Mouse (Mus musculus) brown adipose tissue, adult 24 weeks (tissue): ENCODE results near the gene Abca3. TPM values are rescaled to one million over a fixed set of nuclear protein-coding genes. Genes with fewer than 3 reads are reported as not detected.

ENCODE experiments used
- H3K27ac ChIP-seq: fragments of 200-500 bp; replicated peaks from 2 replicates; pipeline ENCODE4 v1.5.1; 2012; ENCODE audit warnings: low read depth, mild to moderate bottlenecking, low read length
- H3K4me1 ChIP-seq: fragments of 200-500 bp; 2 replicates; pipeline ENCODE4 v1.6.1; 2012; ENCODE audit warnings: low read length, mixed read lengths; ENCODE audit not compliant: control insufficient read depth, insufficient read depth, insufficient read length
- H3K4me3 ChIP-seq: fragments of 200-500 bp; 2 replicates; pipeline ENCODE4 v1.5.1; 2012; ENCODE audit warnings: low read depth, mild to moderate bottlenecking, low read length, moderate library complexity; ENCODE audit not compliant: insufficient read depth
- polyA plus RNA-seq: library from polyadenylated mRNA; stranded (reverse); fragments of >200 nt; gene quantifications from 2 replicates; pipeline ENCODE4 v1.2.4, GENCODE M21; 2012; ENCODE audit not compliant: missing spikeins, insufficient read depth, insufficient read length

Abca3 gene
- polyA plus RNA-seq: 6.7 and 8.3 TPM in 2 replicates

GRCm38 (mm10) chr17:24351760-24352357, at the start of gene Abca3:
Abca3 (plus strand) TSS chr17:24351950.
- Histone ChIP-seq H3K4me1 (peaks cover 7% of the 10 kb centered on the region), H3K4me3 (peak within 1 kb of the TSS; percentile 72), H3K27ac (peak within 1 kb of the TSS; percentile 21; the same call in 1 of the 2 replicates)

- H3K4me3 ChIP-seq: no peak overlapping the region
- H3K27ac ChIP-seq: no peak overlapping the region
- no peaks in the 10 kb centered on the region for H3K4me1 ChIP-seq
These were observed 44.2 kb upstream of the Abca3 start for GRCm38 (mm10) chr17:24307500-24307899.

GRCm38 (mm10) chr17:24320826-24321225, 30.9 kb upstream of the Abca3 start:
- Histone ChIP-seq H3K4me3 (no peak overlapping the region), H3K4me1 (no peaks in the 10 kb centered on the region), H3K27ac (no peak overlapping the region)

DNA sequence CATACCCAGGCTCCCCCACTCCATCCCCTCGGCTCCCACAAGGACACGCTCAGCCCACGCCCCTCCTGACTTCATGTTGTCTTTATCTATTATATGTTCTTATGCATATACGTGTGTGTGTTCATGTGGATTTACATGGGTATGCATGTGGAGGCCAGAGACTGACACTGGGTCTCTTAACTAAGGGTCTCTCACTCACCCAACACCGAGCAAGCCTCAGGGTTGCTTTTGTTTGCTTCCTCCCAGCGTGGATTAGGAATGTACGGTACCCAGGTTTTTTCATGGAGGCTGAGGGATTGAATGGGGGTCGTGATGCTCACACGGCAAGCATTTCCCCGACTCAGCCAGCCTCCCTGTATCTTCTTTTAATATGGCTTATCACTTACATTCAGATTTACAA, 26.7 kb upstream of the Abca3 start:
- no peak overlapping the region for H3K4me3 ChIP-seq
- H3K4me1 ChIP-seq: no peaks in the 10 kb centered on the region
- no peak overlapping the region for H3K27ac ChIP-seq

DNA sequence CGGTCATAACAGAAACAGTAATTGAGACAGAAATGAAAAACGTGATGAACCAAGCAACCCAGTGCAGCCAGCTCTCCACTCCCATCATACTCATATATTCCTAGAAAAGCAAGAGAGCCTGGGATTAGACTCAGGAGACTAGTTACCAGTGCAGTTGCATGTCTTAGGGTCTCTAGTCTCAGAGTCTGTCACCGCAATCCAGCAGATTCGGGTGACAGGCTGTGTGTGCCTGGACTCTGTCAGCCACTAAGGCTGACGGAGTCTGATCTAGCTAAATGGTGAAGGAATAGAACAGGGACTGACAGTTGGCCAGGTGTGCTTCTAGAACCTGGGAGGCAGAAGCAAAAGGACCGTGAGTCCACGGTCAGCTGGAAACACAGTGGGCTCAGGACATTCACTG, 24.1 kb upstream of the Abca3 start:
- Histone ChIP-seq H3K4me3 (no peak overlapping the region), H3K27ac (no peak overlapping the region), H3K4me1 (no peaks in the 10 kb centered on the region)

DNA sequence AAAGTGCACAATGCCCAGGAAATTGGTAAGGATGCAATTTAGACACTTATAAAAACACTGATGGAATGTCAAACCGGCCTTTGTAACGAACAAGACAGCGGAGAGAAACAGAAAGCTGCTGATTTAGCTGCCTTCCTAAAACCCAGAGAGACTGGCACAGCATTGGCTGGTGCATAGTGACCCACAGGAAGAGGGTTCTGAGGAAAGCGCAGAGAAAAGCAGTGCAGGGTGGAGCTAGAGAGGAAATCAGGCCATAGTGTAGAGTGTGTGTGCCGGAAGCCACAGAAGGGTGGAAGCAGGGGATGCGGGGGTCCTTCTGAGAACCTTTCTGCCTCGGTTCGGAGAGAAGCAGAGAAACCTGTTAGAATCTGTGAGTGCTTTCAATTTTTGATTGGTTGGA, 7.1 kb upstream of the Abca3 start:
- no peaks in the 10 kb centered on the region for H3K4me1 ChIP-seq

DNA sequence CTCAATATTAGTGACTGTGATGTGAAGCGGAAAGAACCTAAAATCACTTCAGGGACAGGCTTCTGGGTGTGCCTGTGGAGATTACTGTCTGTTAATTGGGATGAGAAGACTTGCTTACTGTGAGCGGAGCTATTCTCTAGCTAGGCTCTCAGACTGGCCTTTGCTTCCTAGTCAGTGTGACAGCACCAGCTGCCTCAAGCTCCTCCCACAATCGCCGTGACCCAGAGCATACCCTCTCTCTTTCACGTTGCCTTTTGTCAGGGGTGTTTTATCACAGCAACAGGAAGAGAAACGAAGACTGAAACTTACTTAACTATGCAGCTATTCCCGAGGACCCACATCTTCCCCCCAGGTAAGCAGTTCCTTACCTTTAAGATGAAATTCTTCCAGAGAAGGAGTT, 4.9 kb upstream of the Abca3 start:
- Histone ChIP-seq H3K4me3 (no peak overlapping the region), H3K27ac (no peak overlapping the region), H3K4me1 (no peaks in the 10 kb centered on the region; the same call in 1 of the 2 replicates)

More for the DNA sequence above, 7.1 kb upstream of the Abca3 start:
- Histone ChIP-seq H3K27ac (no peak overlapping the region; the same call in 1 of the 2 replicates), H3K4me3 (peak overlapping the region; percentile 39)

- H3K4me3 ChIP-seq: no peak overlapping the region
- peaks cover 2% of the 10 kb centered on the region for H3K4me1 ChIP-seq
- H3K27ac ChIP-seq: no peak overlapping the region
These were observed 2.6 kb upstream of the Abca3 start for GRCm38 (mm10) chr17:24349176-24349575.

GRCm38 (mm10) chr17:24350926-24351759, 607 bp upstream of the Abca3 start, which contains the start of gene Abca17:
Abca17 (minus strand) TSS chr17:24351068.
- H3K4me1 ChIP-seq: peaks cover 7% of the 10 kb centered on the region
- H3K27ac ChIP-seq: no peak within 1 kb of the TSS
- H3K4me3 ChIP-seq: peak within 1 kb of the TSS; percentile 72

DNA sequence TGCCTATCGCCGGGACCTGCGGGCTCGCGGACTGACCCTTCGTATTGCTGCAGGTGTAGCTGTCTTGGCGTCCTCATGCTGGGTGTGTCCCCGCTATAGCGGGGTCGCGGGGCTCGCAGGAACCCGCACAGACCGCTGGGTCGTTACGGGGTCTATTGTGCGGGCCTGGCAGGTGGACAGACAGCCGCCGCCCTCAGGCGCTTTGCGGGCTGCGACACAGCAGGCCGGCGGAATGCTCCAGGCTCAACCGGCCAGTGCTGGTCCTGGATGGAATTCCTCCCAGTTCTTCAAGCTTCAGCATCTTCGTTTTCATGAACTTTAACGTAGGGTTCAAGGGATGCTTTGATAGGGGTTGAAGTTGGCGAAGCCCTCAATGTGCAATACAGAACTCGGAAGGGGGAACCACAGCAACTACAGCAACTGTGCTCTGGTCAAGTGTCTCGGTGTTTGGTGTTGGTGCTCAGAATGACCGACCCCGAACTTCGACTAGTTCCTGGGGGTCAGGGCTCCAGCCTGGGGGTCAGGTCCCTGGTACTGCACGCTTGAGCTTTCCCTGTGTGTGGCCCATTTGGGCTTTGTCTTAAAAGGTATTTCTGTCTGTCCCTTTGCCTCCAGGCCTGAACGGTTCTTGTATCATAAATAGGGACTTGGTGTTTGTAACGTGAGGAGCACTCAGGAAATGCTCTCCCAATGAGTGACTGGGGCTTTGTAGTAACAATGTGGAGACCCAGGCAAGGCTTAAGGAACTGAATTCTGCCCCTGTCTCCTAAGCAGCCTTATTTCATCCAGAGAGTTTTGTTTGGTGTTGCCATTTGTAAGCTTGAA, 832 bp downstream of the Abca3 start:
- H3K4me3 ChIP-seq: peak overlapping the region; percentile 72
- H3K4me1 ChIP-seq: peaks cover 7% of the 10 kb centered on the region
- H3K27ac ChIP-seq: peak overlapping the region; percentile 21; the same call in 1 of the 2 replicates

DNA sequence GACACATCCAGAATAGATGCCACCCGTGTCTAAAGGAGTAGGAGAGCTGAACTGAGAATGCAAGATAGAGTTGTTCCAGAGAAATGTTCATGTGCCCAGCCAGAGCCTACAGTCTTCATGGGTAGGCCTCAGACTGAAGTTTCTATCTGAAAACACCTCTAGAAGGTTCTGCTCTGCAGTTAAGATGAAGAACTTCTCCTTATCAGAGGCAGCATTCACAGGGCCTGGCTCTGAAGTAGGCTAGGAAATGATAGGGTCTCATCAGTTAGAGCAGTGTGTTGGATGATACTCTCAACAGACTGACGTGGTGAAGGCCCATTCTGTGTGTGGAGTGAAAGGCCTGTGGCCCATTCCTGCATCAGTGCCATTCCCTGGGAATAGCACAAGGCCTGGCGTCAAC, 2.2 kb downstream of the Abca3 start:
- peaks cover 7% of the 10 kb centered on the region for H3K4me1 ChIP-seq
- H3K27ac ChIP-seq: no peak overlapping the region
- no peak overlapping the region for H3K4me3 ChIP-seq

DNA sequence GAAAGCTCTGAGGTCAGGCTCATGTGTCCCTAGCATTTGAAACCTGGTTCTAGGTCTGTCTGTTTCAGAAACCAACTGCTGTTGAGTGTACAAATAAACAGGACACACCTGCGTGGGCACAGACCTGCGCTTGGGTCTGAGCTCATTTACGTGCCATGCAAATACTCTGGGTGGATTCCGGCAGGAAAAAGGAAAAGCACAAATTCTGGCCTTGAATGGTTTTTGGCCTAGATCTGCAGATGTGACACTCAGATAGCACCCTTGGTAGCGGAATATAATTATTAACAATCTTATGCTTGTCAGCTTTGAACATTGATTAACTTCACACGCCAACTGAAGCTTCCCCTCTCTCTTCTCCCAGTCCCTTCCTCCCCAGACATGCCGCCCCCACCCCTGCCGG, 3.5 kb downstream of the Abca3 start:
- Histone ChIP-seq H3K4me1 (peaks cover 7% of the 10 kb centered on the region), H3K27ac (no peak overlapping the region), H3K4me3 (no peak overlapping the region)

DNA sequence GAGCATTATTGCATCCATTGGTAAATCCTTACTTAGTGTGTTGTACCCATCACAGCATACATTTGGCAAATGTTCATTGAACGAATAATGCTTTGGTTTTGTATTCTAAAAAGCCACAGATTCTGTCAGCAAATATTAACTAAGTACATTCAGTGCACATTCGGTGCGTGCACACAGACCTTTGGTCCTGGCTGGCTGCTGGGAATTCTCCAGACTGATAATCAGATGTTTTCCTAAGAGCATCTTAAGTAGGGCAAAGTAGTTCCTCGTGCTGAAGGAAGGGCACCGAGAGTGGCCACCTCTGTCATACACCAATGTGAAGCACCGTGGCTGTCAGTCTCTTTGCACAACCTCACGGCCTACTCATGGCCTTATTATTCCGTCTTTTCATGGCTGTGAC, 7.3 kb downstream of the Abca3 start:
- H3K27ac ChIP-seq: no peak overlapping the region
- H3K4me1 ChIP-seq: peaks cover 7% of the 10 kb centered on the region
- no peak overlapping the region for H3K4me3 ChIP-seq

- Histone ChIP-seq H3K4me1 (no peaks in the 10 kb centered on the region; the same call in 1 of the 2 replicates), H3K4me3 (no peak overlapping the region), H3K27ac (no peak overlapping the region)
These were observed 8.2 kb downstream of the Abca3 start for GRCm38 (mm10) chr17:24359903-24360302.

DNA sequence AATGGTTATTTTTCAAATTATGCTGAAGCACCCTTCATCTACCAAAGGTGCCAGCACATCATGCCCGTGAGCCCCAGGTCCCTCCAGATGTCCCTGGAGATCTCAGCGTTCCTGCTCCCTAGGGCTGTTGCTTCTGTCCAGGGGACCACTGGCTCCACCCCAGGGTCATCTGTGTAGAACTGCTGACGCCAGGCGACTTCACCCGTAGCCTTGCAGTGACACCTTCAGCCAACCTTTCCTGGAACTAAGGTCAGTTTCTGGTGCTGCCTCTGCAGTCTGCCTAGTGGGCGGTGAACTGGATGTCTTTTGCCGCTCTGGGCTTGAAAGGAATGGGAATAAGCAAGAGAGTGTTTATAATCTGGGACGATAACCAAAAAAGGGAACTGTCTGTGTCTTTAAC, 9.1 kb downstream of the Abca3 start:
- H3K27ac ChIP-seq: no peak overlapping the region
- no peaks in the 10 kb centered on the region; the same call in 1 of the 2 replicates for H3K4me1 ChIP-seq
- no peak overlapping the region for H3K4me3 ChIP-seq
